Mouse (Mus musculus) layer of hippocampus, adult 2 months (tissue): ENCODE measurements at regions not wholly inside any gene's neighbourhood (a gene's known extent, or its start where the extent isn't known, plus 50 kb on each side); places are given as distances from the start of the nearest gene placed in this dataset.

ENCODE experiments used
- DNase-seq, 2 experiments: peaks; one replicate each; pipeline ENCODE4 v3.0.0; 2022; ENCODE audit warnings: low spot score in 2 of 2
- H3K27ac ChIP-seq: fragments of 200-600 bp; 2 replicates; pipeline ENCODE4 v1.8.1; 2022
- H3K4me3 ChIP-seq: fragments of 200-600 bp; 2 replicates; pipeline ENCODE4 v1.8.1; 2022; ENCODE audit warnings: mild to moderate bottlenecking
- CTCF ChIP-seq: fragments of 200-600 bp; conservative IDR thresholded peaks from 2 replicates; pipeline ENCODE4 v1.8.1; 2022; ENCODE audit warnings: antibody characterized with exemption, mild to moderate bottlenecking, moderate library complexity

DNA sequence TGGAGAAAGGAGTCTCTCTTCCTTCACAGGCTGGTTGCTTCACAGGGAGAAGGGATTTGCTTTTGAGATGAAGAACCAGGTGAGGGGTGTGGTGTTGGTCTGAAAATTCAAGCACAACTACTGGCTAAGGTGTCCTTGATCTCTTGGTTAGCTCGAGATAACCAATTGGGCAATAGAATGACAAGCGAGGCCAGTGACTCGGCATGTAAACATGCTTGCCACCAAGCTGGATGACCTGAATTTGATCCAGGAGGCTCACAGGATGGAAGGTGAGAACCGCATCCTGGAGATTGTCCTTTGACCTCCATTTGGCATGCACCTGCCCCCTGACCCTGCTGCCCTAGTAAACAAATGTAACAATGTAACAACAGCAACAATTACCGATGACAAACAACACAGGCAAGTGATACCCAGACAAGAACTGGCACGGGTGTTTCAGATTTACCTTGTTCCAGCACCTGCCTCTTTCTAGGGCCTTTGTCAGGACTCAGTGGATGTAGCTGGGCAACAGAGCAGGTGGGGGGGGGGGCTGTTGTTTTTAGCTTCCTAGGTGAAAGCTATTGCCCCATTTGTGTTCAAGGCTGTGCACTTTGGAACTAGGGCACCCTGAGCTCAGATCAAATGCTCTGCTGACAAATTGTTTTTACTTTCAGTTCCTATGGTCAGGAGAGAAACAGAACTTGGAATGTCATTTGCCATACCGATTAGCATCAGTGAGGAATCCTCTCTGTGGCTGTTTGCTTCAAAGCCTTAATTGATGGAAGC lies 114.5 kb downstream of the Slc4a3 start:
- no peak for DNase-seq
- no peak overlapping the region for H3K27ac ChIP-seq
- TF ChIP-seq CTCF, result no peak
- no peak overlapping the region for H3K4me3 ChIP-seq

DNA sequence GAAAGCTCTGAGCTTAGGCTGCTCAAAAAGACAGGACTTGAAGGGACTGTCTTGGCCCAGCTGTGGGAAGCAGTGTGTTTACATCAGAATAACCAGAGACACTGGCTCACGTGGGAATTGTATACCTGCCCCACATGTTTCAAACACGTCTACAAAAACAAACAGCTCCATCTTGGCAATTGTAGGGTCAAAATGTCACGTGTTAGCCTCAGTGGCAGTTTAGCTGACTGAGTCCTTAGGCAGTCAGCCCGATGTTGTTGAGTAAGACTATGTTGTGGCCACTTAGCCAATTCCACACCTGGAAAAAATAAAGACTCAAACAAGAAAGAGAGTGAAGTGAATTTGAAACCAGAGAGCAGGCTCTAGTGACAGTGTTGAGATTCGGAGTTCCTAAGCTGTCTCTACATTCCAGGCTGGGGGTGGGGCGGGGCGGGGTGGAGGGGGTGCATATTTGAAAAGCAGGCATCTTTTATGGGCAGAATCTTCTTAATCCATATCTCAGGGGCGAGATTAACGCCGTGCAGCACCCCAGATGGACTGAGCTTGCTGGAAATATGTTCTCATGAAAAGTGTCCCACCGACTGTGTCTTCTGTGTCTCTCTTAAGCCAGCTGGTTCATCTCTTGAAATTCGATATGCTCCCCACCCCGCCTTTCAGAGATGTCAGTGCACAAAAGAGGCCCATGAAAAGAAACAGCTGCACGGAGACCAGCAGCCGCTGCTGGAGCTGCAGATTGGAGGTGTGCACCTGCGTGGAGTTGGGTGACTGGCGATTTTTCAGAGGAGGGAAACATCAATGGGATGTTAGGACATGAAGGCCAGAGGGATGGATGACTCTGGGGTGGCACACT lies 116.3 kb downstream of the Slc4a3 start:
- no peak for DNase-seq
- TF ChIP-seq CTCF, result no peak
- Histone ChIP-seq H3K27ac (no peak overlapping the region), H3K4me3 (no peak overlapping the region)

DNA sequence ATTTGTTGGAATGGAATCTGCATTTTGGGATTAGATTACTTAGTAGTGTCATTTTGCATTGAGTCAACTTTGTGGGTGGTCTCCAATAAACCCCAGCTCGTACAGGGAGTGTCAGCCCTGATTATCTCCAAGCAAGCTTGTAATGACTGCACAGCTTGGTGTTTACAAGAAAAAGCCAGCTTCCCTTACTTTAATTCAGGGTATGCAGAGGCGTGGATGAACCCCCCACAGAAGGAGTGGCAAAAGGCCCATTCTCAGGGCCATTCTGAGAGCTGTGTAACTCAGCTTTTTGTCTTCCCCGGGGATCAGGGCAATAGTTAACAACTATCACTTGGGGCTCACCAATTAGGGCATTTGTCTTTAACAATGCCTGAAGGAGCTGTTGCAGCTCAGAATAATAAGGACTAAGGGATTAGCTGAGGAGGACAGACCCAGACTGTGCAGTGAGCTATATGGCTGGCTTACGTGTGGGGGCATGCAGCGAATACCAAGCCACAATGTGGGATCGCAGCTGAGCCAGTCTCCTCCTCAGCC lies 121.7 kb downstream of the Slc4a3 start:
- Histone ChIP-seq H3K4me3 (no peak overlapping the region), H3K27ac (no peak overlapping the region)
- TF ChIP-seq CTCF, result no peak
- no peak for DNase-seq

- DNase-seq, result peak; percentile 56 to 58
- Histone ChIP-seq H3K27ac (peak overlapping the region; percentile 39; the same call in 1 of the 2 replicates), H3K4me3 (no peak overlapping the region)
- no peak for TF ChIP-seq CTCF
Observed at GRCm38 (mm10) chr1:75676295-75676694, 130.2 kb downstream of the Slc4a3 start.

GRCm38 (mm10) chr1:75677695-75678094 lies 131.6 kb downstream of the Slc4a3 start:
- TF ChIP-seq CTCF, result no peak
- H3K4me3 ChIP-seq, result no peak overlapping the region
- no peak for DNase-seq
- no peak overlapping the region for H3K27ac ChIP-seq

GRCm38 (mm10) chr1:75678279-75678678 lies 132.2 kb downstream of the Slc4a3 start:
- DNase-seq, result no peak
- H3K27ac ChIP-seq, result no peak overlapping the region
- no peak for TF ChIP-seq CTCF
- no peak overlapping the region for H3K4me3 ChIP-seq

GRCm38 (mm10) chr1:75680366-75680765 lies 134.3 kb downstream of the Slc4a3 start:
- TF ChIP-seq CTCF, result no peak
- no peak overlapping the region for H3K27ac ChIP-seq
- no peak for DNase-seq
- H3K4me3 ChIP-seq, result no peak overlapping the region

DNA sequence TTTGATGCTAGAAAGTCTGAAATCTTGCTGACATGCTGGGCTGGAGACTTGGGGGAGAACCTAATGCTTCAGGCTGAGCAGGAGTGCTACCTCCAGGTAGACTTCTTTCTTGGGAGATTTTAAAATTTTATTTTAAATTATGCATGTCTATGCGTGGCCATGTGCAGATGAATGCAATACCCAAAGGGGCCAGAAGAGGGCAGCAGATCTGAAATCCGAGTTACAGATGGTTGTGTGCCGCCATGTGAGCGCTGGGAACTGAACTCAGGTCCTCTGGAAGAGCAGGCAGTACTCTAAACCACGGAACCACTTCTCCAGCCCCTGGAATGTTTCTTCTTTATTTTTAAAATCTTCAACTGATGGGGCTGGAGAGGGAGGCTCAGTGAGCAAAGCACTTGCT lies 135.8 kb downstream of the Slc4a3 start:
- Histone ChIP-seq H3K27ac (no peak overlapping the region), H3K4me3 (no peak overlapping the region)
- DNase-seq, result no peak
- TF ChIP-seq CTCF, result peak; percentile 61

- no peak for TF ChIP-seq CTCF
- no peak overlapping the region; the same call in 1 of the 2 replicates for H3K27ac ChIP-seq
- no peak overlapping the region for H3K4me3 ChIP-seq
- peak in 1 of 2 experiments; percentile 16 for DNase-seq
Observed at GRCm38 (mm10) chr1:75692781-75693180, 146.7 kb downstream of the Slc4a3 start.

- DNase-seq, result no peak
- H3K27ac ChIP-seq, result peak overlapping the region; percentile 12
- peak; percentile 53 for TF ChIP-seq CTCF
- H3K4me3 ChIP-seq, result no peak overlapping the region
Observed at GRCm38 (mm10) chr1:75693231-75693914, 147.3 kb downstream of the Slc4a3 start.

GRCm38 (mm10) chr1:75704832-75705650 lies 159.0 kb downstream of the Slc4a3 start:
- DNase-seq, result peak; percentile 36 to 42
- H3K27ac ChIP-seq, result peak overlapping the region; percentile 77
- peak overlapping the region; percentile 45 for H3K4me3 ChIP-seq
- no peak for TF ChIP-seq CTCF

GRCm38 (mm10) chr1:75706126-75706525 lies 160.1 kb downstream of the Slc4a3 start:
- no peak for TF ChIP-seq CTCF
- DNase-seq, result no peak
- no peak overlapping the region for H3K4me3 ChIP-seq
- no peak overlapping the region for H3K27ac ChIP-seq
